Mouse (Mus musculus) adrenal gland, adult 8-10 months (tissue): Measurements from ENCODE around the gene Cbx4. TPM values are rescaled to one million over a fixed set of nuclear protein-coding genes. Genes with fewer than 3 reads are reported as not detected.

ENCODE experiments used
- DNase-seq: peaks from one replicate; pipeline ENCODE4 v3.0.0; 2022
- total RNA-seq, 4 experiments: library from RNA; stranded (reverse); gene quantifications; 2 replicates each; pipeline ENCODE4 v1.2.4; 2022

Gene Cbx4
- total RNA-seq, 4 experiments from 2014 or later: 70.8 to 227 (median 87.4) TPM

GRCm38 (mm10) chr11:119056301-119057211, 29.5 kb downstream of the Cbx4 start:
- no peak for DNase-seq

- DNase-seq: no peak
These were observed 30.4 kb downstream of the Cbx4 start for GRCm38 (mm10) chr11:119055571-119056131.

- DNase-seq: no peak
These were observed 31.4 kb downstream of the Cbx4 start for GRCm38 (mm10) chr11:119054351-119055345.

GRCm38 (mm10) chr11:119053738-119054350, 32.2 kb downstream of the Cbx4 start:
- DNase-seq: no peak

- peak; percentile 57 for DNase-seq
These were observed 32.8 kb downstream of the Cbx4 start for GRCm38 (mm10) chr11:119053257-119053670.

- no peak for DNase-seq
These were observed 33.3 kb downstream of the Cbx4 start for GRCm38 (mm10) chr11:119052661-119053256.

- no peak for DNase-seq
These were observed 33.9 kb downstream of the Cbx4 start for GRCm38 (mm10) chr11:119051927-119052660.

- no peak for DNase-seq
These were observed 34.6 kb downstream of the Cbx4 start for GRCm38 (mm10) chr11:119051426-119051825.

- DNase-seq: no peak
These were observed 35.7 kb downstream of the Cbx4 start for GRCm38 (mm10) chr11:119050361-119050760.

GRCm38 (mm10) chr11:119048133-119048510, 37.9 kb downstream of the Cbx4 start:
- DNase-seq: no peak

- no peak for DNase-seq
These were observed 38.5 kb downstream of the Cbx4 start for GRCm38 (mm10) chr11:119047261-119048132.

GRCm38 (mm10) chr11:119046601-119047245, 39.3 kb downstream of the Cbx4 start:
- DNase-seq: peak; percentile 64

GRCm38 (mm10) chr11:119044551-119045337, 41.3 kb downstream of the Cbx4 start:
- DNase-seq: no peak

- DNase-seq: no peak
These were observed 42.1 kb downstream of the Cbx4 start for GRCm38 (mm10) chr11:119043761-119044550.

- DNase-seq: no peak
These were observed 42.8 kb downstream of the Cbx4 start for GRCm38 (mm10) chr11:119043273-119043540.

- DNase-seq: no peak
These were observed 43.4 kb downstream of the Cbx4 start for GRCm38 (mm10) chr11:119042466-119043272.
